Mouse (Mus musculus): ENCODE results near the gene Got2.

The Got2 gene

DNA sequence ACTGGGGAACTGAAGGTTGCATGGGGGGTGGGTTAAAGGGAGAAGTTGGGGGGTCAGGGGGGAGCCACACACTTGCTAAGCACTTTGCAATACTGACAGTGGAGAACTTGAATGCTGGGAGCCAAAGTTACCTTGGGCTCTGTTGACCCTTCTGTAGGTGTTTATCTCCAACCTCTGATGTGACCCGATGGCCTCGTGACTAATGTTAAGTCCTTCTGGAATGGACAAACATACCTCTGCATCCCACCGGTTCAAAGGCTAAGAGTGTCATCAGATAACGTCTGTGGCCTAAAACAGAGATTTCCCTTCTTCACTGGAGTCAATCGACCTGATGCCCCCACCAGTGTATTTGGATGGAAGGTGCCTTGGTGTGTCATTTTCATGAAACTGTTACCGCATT lies 67.1 kb downstream of the Got2 start:
- DNase-seq (ENCODE audit: low spot score): no peak

DNA sequence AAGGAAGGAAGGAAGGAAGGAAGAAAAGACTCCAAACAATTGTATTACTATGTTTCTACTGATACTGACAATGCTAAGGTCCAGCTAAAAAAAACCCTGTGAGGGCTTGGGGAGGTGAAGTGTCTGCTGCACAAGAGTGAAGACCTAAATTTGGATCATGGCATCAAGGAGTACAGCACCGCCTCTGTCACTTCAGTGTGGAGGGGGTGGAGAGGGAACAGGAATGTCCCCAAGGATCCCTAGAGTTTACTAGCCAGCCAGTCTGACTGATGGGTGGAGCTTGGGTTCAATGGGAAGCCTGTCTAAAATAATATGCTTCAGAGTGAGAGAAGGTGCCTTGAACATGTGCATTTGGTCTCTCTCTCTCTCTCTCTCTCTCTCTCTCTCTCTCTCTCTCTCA lies 70.1 kb downstream of the Got2 start:
- no peak for DNase-seq (ENCODE audit: low spot score)

DNA sequence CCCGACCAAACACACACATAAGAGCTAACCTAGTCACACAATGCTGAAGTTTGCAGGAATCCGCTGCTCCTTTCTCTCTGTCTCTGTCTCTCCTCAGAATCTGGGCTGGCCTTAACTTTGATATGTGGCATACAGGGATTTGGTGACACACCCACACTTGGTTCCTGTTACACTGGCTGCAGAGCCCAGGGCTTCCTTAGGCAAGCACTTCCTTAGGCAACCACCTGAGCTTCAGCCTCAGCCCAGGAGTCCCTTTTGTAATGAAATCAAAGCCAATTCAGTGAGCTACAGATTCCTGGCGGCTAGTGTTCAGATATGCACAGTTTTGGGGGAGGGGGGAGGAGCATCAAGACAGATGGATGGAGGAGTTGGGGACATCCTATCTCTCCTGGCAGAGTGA lies 70.8 kb downstream of the Got2 start:
- no peak for DNase-seq (ENCODE audit: low spot score)

DNA sequence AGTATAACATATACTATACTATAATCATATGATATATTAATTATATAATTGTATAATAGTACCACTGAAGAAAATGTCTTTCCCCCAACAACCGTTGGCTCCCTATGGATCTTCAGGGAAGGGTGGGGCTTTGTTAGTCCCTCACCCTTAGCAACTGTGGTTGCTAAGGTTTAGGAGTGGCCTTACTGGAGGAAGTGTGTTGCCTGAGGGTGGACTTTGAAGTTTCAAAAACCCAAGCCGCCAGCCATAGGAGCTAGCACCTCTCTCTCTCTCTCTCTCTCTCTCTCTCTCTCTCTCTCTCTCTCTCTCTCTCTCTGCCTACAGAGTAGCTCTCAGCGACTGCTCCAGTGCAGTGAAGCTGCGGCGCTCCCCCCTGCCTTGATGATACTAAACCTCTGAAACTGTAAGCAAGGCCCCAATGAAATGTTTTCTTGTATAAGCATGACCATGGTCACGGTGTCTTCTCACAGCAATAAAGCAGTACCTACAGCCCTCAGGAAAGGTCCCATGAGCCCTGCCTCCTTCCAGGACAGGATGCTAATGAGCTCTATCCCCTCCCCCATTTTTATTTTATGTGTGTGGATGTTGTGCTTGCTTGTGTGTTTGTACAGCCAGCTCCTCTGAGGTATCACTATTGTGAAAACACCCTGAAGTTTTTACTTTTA lies 72.2 kb downstream of the Got2 start:
- DNase-seq (ENCODE audit: low spot score): no peak

Data from adipocyte (in vitro differentiated cells).